Mouse (Mus musculus) embryonic facial prominence, embryonic 13.5 days (tissue): ENCODE data around the gene Gm13279. TPM values are rescaled to one million over a fixed set of nuclear protein-coding genes. Genes with fewer than 3 reads are reported as not detected.

Source experiments
- polyA plus RNA-seq: library from polyadenylated mRNA; unstranded; fragments of >200 nt; fragmentation: Nextera tagmentation; extraction: Ambion mirVana; gene quantifications from 2 replicates; pipeline ENCODE4 v1.2.1, GENCODE M21; 2015

Gene Gm13279
- polyA plus RNA-seq, 1 experiment from 2014 or later, result not detected

Other genes starting within 250 kb of the Gm13279 start
- gene Ifna15, start 239.2 kb upstream of the Gm13279 start, polyA plus RNA-seq, result not detected in 2 replicates
- gene Ifna14, start 225.6 kb upstream of the Gm13279 start, polyA plus RNA-seq, result not detected in 2 replicates
- not detected in 2 replicates for gene Ifna9, start 205.0 kb upstream of the Gm13279 start, polyA plus RNA-seq
- not detected in 2 replicates for gene Ifna12, start 194.0 kb upstream of the Gm13279 start, polyA plus RNA-seq
- gene C87499, start 163.0 kb upstream of the Gm13279 start, polyA plus RNA-seq, result not detected in 2 replicates
- not detected in 2 replicates for gene Ifna13, start 152.9 kb upstream of the Gm13279 start, polyA plus RNA-seq
- gene Ifna16, start 120.5 kb upstream of the Gm13279 start, polyA plus RNA-seq, result not detected in 2 replicates
- gene Ifna2, start 113.5 kb upstream of the Gm13279 start, polyA plus RNA-seq, result not detected in 2 replicates
- not detected in 2 replicates for gene Ifnab, start 106.0 kb upstream of the Gm13279 start, polyA plus RNA-seq
- 0.84 and 1.0 TPM in 2 replicates for gene Gm26566, start 75.6 kb upstream of the Gm13279 start, polyA plus RNA-seq
- 111 and 122 TPM in 2 replicates for gene Klhl9, start 74.9 kb upstream of the Gm13279 start, polyA plus RNA-seq
- gene Gm13271, start 42.5 kb upstream of the Gm13279 start, polyA plus RNA-seq, result not detected in 2 replicates
- gene Gm13283, start 37.3 kb upstream of the Gm13279 start, polyA plus RNA-seq, result 0.22 and 0.63 TPM in 2 replicates
- gene Gm13290, start 23.6 kb upstream of the Gm13279 start, polyA plus RNA-seq, result 0.46 and 0.70 TPM in 2 replicates
- gene Gm13289, start 20.5 kb upstream of the Gm13279 start, polyA plus RNA-seq, result not detected in 2 replicates
- gene Gm13272, start 17.5 kb upstream of the Gm13279 start, polyA plus RNA-seq, result not detected in 2 replicates
- not detected in 2 replicates for gene Ifnz, start 15.3 kb upstream of the Gm13279 start, polyA plus RNA-seq
- gene Gm13276, start 11.7 kb upstream of the Gm13279 start, polyA plus RNA-seq, result not detected in 2 replicates
- gene Gm13277, start 8.8 kb upstream of the Gm13279 start, polyA plus RNA-seq, result not detected in 2 replicates
- gene Gm13278, start 5.8 kb upstream of the Gm13279 start, polyA plus RNA-seq, result not detected in 2 replicates
- gene Gm13275, start 2.9 kb upstream of the Gm13279 start, polyA plus RNA-seq, result not detected in 2 replicates
- gene Gm13285, start 2.3 kb downstream of the Gm13279 start, polyA plus RNA-seq, result 0.58 and 1.4 TPM in 2 replicates
- gene Gm13287, start 5.9 kb downstream of the Gm13279 start, polyA plus RNA-seq, result not detected in 2 replicates
- gene Gm13288, start 8.1 kb downstream of the Gm13279 start, polyA plus RNA-seq, result 0.11 TPM in 1 of 2 replicates, not detected in the other
- gene Ifna7, start 18.8 kb downstream of the Gm13279 start, polyA plus RNA-seq, result not detected in 2 replicates
- not detected in 2 replicates for gene Ifna11, start 22.6 kb downstream of the Gm13279 start, polyA plus RNA-seq
- not detected in 2 replicates for gene Ifna6, start 30.0 kb downstream of the Gm13279 start, polyA plus RNA-seq
- gene Ifna5, start 38.1 kb downstream of the Gm13279 start, polyA plus RNA-seq, result not detected in 2 replicates
- not detected in 2 replicates for gene Ifna4, start 44.5 kb downstream of the Gm13279 start, polyA plus RNA-seq
- not detected in 2 replicates for gene Ifna1, start 52.7 kb downstream of the Gm13279 start, polyA plus RNA-seq
- not detected in 2 replicates for gene Ifne, start 82.8 kb downstream of the Gm13279 start, polyA plus RNA-seq